Mouse (Mus musculus) heart, embryonic 11.5 days (tissue): Measurements from ENCODE around the gene Lcat. TPM values are rescaled to one million over a fixed set of nuclear protein-coding genes. Genes with fewer than 3 reads are reported as not detected.

Experiments used
- ATAC-seq: fragments of 200-750 bp; cut with Nextera tagmentation; replicated peaks from 2 replicates; pipeline ENCODE4 v1.8.0; 2017; ENCODE audit warnings: moderate library complexity; ENCODE audit not compliant: insufficient number of reproducible peaks, low FRiP score, low TSS enrichment
- H3K27ac ChIP-seq: fragments of 300-500 bp; sonication (generic); 2 replicates; pipeline ENCODE4 v1.5.1; 2014; ENCODE audit warnings: mild to moderate bottlenecking, low read depth, low read length
- H3K27me3 ChIP-seq: fragments of 300-500 bp; sonication (generic); 2 replicates; pipeline ENCODE4 v1.6.1; 2014; ENCODE audit warnings: mild to moderate bottlenecking, low read length, mixed read lengths; ENCODE audit not compliant: control insufficient read depth, insufficient read depth
- H3K36me3 ChIP-seq: fragments of 300-500 bp; sonication (generic); 2 replicates; pipeline ENCODE4 v1.6.1; 2014; ENCODE audit warnings: mild to moderate bottlenecking, low read length, moderate library complexity, mixed read lengths; ENCODE audit not compliant: control insufficient read depth, insufficient read depth
- H3K4me1 ChIP-seq: fragments of 300-500 bp; sonication (generic); 2 replicates; pipeline ENCODE4 v1.6.1; 2014; ENCODE audit warnings: low read length; ENCODE audit not compliant: control insufficient read depth, insufficient read depth
- H3K4me2 ChIP-seq: fragments of 300-500 bp; sonication (generic); 2 replicates; pipeline ENCODE4 v1.6.1; 2014; ENCODE audit warnings: mild to moderate bottlenecking, moderate library complexity
- H3K4me3 ChIP-seq: fragments of 300-500 bp; sonication (generic); 2 replicates; pipeline ENCODE4 v1.5.1; 2014; ENCODE audit warnings: low read depth, low read length
- H3K9ac ChIP-seq: fragments of 300-500 bp; sonication (generic); 2 replicates; pipeline ENCODE4 v1.6.1; 2014; ENCODE audit warnings: mild to moderate bottlenecking, low read depth, low read length, moderate library complexity
- H3K9me3 ChIP-seq: fragments of 300-500 bp; sonication (generic); replicated peaks from 2 replicates; pipeline ENCODE4 v1.6.1; 2016; ENCODE audit warnings: low read length; ENCODE audit not compliant: control insufficient read depth
- WGBS: fragments of 180-500 bp; shearing (Covaris S2); extraction: QIAGEN DNeasy Blood & Tissue Kit; methylation state at CpG from one replicate; pipeline ENCODE4 v1.1.7; 2014; ENCODE audit not compliant: insufficient replicate concordance; 5-methylcytosine and 5-hydroxymethylcytosine counted together
- microRNA-seq: library from miRNA; unstranded; fragments of <30 nt; microRNA quantifications from one replicate; pipeline ENCODE4, GENCODE M21; 2016; ENCODE audit warnings: borderline number of aligned reads
- polyA plus RNA-seq: library from polyadenylated mRNA; unstranded; fragments of >200 nt; fragmentation: Nextera tagmentation; extraction: Ambion mirVana; gene quantifications from 2 replicates; pipeline ENCODE4 v1.2.1, GENCODE M21; 2014

Lcat gene
- polyA plus RNA-seq, 1 experiment from 2014 or later: 2.6 TPM

GRCm38 (mm10) chr8:105889756-105890465 is 53.3 kb downstream of the Lcat start:
- 95% methylated on average over 12 of the region's 12 CpGs for WGBS
- ATAC-seq: no peak

More at GRCm38 (mm10) chr8:105889756-105890465, 53.3 kb downstream of the Lcat start:
- H3K9ac ChIP-seq: no peak overlapping the region
- no peak overlapping the region for H3K27ac ChIP-seq
- H3K4me2 ChIP-seq: no peak overlapping the region
- no peak overlapping the region for H3K4me3 ChIP-seq
- H3K27me3 ChIP-seq: no peaks in the 10 kb centered on the region
- no peaks in the 10 kb centered on the region for H3K4me1 ChIP-seq
- no peaks in the 10 kb centered on the region for H3K9me3 ChIP-seq
- peaks cover 52% of the 10 kb centered on the region for H3K36me3 ChIP-seq

Small RNA genes within 50 kb of the gene (microRNA-seq; reads per million reads assigned to microRNA genes)
- gene Mir7074: not detected

Other genes with a start within 250 kb of the Lcat start
- gene Acd, start 242.3 kb downstream of the Lcat start, polyA plus RNA-seq: 39.3 and 41.5 TPM in 2 replicates
- gene Pard6a, start 242.2 kb downstream of the Lcat start, polyA plus RNA-seq: 10.9 and 14.2 TPM in 2 replicates
- 0.13 TPM in 1 of 2 replicates, not detected in the other for gene 4933405L10Rik, start 235.7 kb downstream of the Lcat start, polyA plus RNA-seq
- 13.3 and 16.9 TPM in 2 replicates for gene Enkd1, start 235.2 kb downstream of the Lcat start, polyA plus RNA-seq
- 8.0 and 10.9 TPM in 2 replicates for gene Gfod2, start 184.7 kb downstream of the Lcat start, polyA plus RNA-seq
- gene Ranbp10, start 116.0 kb downstream of the Lcat start, polyA plus RNA-seq: 11.4 and 14.3 TPM in 2 replicates
- gene Tsnaxip1, start 115.7 kb downstream of the Lcat start, polyA plus RNA-seq: 0.07 and 0.13 TPM in 2 replicates
- gene Cenpt, start 90.1 kb downstream of the Lcat start, polyA plus RNA-seq: 45.7 and 47.9 TPM in 2 replicates
- 47.2 and 49.8 TPM in 2 replicates for gene Thap11, start 88.2 kb downstream of the Lcat start, polyA plus RNA-seq
- 231 and 265 TPM in 2 replicates for gene Nutf2, start 82.8 kb downstream of the Lcat start, polyA plus RNA-seq
- 22.2 and 29.7 TPM in 2 replicates for gene Edc4, start 62.5 kb downstream of the Lcat start, polyA plus RNA-seq
- gene Nrn1l, start 49.8 kb downstream of the Lcat start, polyA plus RNA-seq: 0.39 TPM in 1 of 2 replicates, not detected in the other
- 14.7 and 17.4 TPM in 2 replicates for gene Pskh1, start 42.9 kb downstream of the Lcat start, polyA plus RNA-seq
- gene Ctrl, start 9.5 kb downstream of the Lcat start, polyA plus RNA-seq: 1.1 and 1.3 TPM in 2 replicates
- 50.8 and 60.0 TPM in 2 replicates for gene Psmb10, start 4.9 kb downstream of the Lcat start, polyA plus RNA-seq
- 28.6 and 39.9 TPM in 2 replicates for gene Slc12a4, start 22.7 kb upstream of the Lcat start, polyA plus RNA-seq
- gene Dpep3, start 36.0 kb upstream of the Lcat start, polyA plus RNA-seq: not detected in 2 replicates
- 17.4 and 18.8 TPM in 2 replicates for gene Dus2, start 48.0 kb upstream of the Lcat start, polyA plus RNA-seq
- gene Dpep2nb, start 62.6 kb upstream of the Lcat start, polyA plus RNA-seq: 0.33 TPM in 1 of 2 replicates, not detected in the other
- gene Ddx28, start 68.5 kb upstream of the Lcat start, polyA plus RNA-seq: 13.4 and 15.2 TPM in 2 replicates
- 4.4 and 6.0 TPM in 2 replicates for gene Nfatc3, start 115.5 kb upstream of the Lcat start, polyA plus RNA-seq
- 1.3 and 1.4 TPM in 2 replicates for gene Esrp2, start 193.6 kb upstream of the Lcat start, polyA plus RNA-seq
- gene Pla2g15, start 207.0 kb upstream of the Lcat start, polyA plus RNA-seq: 3.0 and 7.2 TPM in 2 replicates
- 64.5 and 67.4 TPM in 2 replicates for gene Slc7a6, start 225.5 kb upstream of the Lcat start, polyA plus RNA-seq